Mouse (Mus musculus) ovary, postnatal 10 days (tissue): ENCODE measurements around the gene 1110032A03Rik.
A peak's percentile ranks its signal among the peaks of the same experiment; 100 is the strongest.

Experiments used
- DNase-seq: peaks from one replicate; pipeline ENCODE4 v3.0.0; 2022; ENCODE audit warnings: low spot score

Gene 1110032A03Rik

DNA sequence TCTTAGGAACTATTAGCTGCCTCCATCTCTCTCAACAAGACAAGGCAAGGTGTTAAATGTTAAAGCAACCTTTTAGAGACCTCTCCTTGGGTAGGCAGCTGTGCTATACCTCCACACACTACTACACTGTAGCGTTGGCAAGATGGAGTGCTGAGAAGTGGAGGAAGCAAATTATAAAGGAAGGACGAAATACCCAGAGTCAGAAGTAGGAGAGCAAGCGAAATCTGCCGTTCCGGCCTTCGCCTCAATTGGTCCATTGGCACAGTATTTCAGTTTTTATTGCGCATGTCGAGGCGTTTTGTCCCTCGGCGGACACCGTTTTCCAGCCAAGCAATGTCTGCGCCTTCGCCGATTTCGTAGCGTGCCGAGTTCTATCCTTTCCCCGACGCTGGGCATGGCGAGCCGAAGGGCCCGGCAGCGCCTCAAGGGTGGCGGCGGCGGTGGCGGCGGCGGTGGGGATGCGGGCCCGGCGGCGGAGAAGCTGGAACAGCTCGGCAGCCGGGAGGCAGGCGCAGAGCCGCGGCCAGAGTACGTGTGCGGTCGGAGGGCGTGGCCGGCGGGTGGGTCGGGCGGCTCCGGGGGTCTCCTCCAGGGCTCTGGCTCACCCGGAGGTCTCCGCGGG is at the start of gene 1110032A03Rik, which contains the start of gene Alg9:
1110032A03Rik (minus strand) TSS at position 530 of the 622 bp plus-strand sequence.
Alg9 (plus strand) TSS at position 29 of the 622 bp plus-strand sequence.
- DNase-seq, result peak; percentile 93

GRCm38 (mm10) chr9:50823779-50824453 is 48.6 kb upstream of the 1110032A03Rik start:
- DNase-seq, result no peak

DNA sequence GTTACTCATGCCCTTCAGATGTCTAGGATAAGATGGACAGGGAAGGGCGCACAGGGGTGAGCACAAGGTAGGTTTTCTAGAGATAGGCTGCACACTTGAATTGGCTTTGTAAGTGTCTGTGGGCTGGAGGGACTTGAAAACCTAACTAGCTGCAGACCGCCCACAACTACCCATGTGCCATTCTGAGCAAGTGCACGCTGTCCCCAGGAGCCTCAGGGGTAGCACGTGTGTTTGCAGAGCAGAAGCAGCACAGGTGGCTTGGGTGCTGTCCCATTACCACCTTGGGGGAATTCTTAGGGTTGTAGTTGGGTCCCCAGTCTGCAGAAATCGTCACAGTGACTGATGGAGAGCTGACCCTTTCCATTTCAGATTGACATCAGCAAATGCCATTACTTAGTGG is 46.9 kb upstream of the 1110032A03Rik start:
- DNase-seq, result no peak

DNA sequence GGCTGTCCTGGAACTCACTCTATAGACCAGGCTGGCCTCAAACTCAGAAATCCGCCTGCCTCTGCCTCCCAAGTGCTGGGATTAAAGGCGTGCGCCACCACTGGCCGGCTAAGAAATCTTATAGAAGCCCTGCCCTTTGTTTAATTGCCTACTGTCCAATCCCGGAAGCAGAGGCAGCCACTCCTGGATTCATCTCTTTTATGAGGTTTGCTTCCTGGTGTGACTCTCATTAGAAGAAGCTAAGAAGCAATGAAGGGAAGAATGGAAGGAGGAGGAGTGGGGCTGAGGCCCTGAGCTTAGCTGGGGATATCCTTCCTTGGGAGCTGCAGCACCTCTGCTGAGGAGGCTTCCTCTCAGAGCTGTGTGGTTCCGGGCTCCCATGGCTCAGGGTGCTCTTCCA is 46.3 kb upstream of the 1110032A03Rik start:
- DNase-seq, result no peak

GRCm38 (mm10) chr9:50819716-50820115 is 44.4 kb upstream of the 1110032A03Rik start:
- DNase-seq, result no peak

GRCm38 (mm10) chr9:50818050-50818449 is 42.7 kb upstream of the 1110032A03Rik start:
- no peak for DNase-seq

GRCm38 (mm10) chr9:50816512-50816911 is 41.2 kb upstream of the 1110032A03Rik start:
- DNase-seq, result no peak

DNA sequence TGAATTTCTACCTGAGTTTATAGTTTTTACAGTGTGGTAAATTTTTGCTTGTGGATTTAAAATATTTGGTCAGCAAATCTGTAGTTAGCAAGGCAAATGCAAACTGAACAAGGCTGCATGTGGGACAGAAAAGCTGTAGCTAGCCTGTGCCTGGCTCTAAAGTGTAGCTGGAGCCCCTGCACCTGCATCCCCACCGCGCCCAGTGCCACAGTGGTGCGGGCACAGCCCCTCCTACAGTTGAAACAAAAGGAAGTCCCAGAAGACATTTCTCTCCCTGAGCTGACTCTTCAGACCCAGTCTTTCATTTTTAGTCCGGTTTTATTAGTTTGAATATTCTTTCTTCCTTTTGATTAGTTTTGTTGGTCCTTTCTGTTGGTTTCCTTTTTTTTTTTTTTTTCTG is 40.3 kb upstream of the 1110032A03Rik start:
- DNase-seq, result no peak

GRCm38 (mm10) chr9:50813796-50814195 is 38.5 kb upstream of the 1110032A03Rik start:
- no peak for DNase-seq

GRCm38 (mm10) chr9:50811746-50812145 is 36.4 kb upstream of the 1110032A03Rik start:
- no peak for DNase-seq

GRCm38 (mm10) chr9:50811187-50811586 is 35.9 kb upstream of the 1110032A03Rik start:
- DNase-seq, result no peak

DNA sequence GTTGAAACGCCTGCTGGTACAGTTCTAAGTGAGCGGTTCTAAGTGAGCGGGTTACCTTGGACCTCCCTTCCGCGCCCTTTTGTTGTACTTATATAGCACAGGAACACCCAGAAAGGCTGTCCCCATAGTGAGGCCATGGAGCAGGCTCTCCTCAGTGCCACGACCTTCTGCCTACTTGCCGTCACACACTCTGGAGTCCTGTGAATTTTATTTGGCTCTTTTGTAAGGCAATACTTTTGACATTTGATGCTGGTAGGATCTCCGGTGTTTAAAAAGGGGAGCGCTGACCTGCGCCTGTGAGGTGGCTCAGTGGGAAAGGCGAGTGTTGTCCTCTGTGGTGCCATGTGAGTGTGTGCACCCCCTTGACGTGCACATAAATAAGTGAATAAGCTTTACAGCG is 33.8 kb upstream of the 1110032A03Rik start:
- no peak for DNase-seq

- DNase-seq, result no peak
Observed at GRCm38 (mm10) chr9:50808471-50808870, 33.2 kb upstream of the 1110032A03Rik start.

DNA sequence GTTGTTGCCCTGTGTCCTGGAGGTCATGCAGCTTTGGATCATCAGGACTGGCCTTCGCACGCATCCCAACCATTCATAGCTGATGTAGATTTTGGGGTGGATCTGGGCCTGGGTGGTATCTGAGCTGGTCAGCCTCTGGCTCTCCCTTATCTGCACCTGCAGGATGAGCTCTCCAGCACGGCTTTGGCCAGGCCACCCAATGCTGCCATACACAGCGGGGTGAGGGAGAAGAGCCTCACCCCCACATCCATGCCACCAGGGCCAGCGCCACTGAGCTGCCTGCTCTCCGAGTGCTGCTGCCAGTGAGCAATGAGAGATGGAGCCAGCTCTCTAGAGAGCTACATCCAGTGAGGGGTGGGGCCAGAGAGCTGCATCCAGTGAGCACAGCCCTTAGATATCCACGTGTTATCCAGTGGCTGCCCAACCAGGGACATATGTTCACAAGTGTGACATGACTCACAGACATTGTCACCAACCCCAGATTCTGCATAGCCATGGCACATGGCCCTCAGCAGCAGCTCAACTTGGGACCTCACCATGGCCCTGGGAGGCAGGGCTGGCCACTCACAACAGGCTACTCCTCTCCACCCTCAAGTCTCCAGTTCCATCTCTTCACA is 27.8 kb upstream of the 1110032A03Rik start:
- no peak for DNase-seq

DNA sequence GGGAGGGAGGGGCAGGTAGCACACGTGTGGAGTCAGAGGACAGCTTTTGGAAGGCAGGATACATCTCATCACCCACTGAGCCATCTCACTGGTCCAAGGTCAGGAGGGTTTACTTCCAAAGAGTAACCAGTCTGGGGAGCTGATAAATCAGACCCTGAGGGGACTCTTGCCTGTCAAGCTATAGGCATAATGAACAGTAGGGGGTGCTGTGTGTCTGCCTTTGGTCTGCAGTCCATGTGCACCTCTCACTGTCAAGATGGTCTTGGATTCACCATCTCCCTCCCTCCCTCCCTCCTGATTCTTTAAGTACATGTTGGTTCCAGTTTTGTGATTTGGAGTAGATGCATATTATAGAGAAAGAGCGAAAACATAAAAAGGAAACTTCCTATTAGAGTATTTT is 25.7 kb upstream of the 1110032A03Rik start:
- no peak for DNase-seq

DNA sequence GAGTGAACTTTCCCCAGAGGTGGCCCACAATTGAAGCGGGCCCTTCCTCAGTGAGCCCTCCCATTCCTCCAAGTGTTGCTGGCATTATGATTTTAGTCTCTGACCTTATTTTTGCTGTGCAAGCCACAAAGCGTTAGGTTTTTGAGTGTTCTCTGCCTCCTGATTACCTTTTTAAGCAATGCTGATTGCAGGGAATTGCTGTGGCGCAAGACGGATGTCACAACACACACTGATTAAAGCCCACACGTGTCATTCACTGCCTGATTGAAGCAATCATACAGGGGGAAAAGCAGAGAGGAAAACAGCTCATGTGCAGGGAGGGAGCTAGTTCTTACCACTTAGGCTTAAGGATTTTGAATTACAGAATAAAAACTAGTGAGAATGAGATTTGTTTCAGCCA is 23.0 kb upstream of the 1110032A03Rik start:
- DNase-seq, result no peak

GRCm38 (mm10) chr9:50797641-50798040 is 22.3 kb upstream of the 1110032A03Rik start:
- DNase-seq, result no peak

DNA sequence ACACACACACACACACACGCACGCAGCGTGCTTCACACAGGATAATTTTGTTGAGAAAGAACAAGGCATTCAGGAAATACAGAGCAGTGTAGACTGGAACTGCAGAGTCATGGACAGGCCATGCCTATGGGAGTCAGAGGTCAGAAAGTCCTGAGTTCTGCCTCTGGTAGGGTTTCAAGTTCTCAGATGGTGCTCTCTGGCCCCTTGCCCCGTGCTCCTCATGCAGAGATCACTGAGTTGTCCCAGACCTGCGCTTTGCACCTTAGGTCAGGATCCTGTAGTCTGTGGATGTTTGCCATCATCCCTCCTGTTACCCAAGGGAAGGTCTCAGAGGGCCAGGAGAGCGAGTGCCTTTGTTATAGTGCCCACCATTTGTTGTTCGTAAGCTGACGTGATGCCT is 21.5 kb upstream of the 1110032A03Rik start:
- DNase-seq, result no peak

DNA sequence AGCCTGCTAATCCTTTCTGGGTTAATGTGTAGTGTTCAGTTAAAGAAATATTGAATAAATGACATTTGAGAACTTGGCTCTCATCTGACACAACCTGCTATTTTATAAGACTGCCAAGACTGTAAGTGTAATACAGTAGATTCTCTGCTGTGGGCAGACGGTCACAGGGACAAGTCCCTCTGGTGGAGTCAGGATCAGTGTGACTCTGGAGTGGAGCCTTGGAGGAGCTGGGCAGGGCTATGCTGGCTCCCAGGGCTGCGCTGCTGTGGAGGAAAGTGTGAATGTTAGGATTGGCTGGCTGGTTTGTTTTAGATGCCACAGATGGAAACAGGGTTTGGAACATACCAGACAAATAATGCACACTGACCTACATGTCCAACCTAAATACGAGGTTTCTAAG is 19.9 kb upstream of the 1110032A03Rik start:
- no peak for DNase-seq

- DNase-seq, result no peak
Observed at GRCm38 (mm10) chr9:50782155-50782554, 6.8 kb upstream of the 1110032A03Rik start.

- DNase-seq, result no peak
Observed at GRCm38 (mm10) chr9:50776162-50776760, 941 bp upstream of the 1110032A03Rik start.

DNA sequence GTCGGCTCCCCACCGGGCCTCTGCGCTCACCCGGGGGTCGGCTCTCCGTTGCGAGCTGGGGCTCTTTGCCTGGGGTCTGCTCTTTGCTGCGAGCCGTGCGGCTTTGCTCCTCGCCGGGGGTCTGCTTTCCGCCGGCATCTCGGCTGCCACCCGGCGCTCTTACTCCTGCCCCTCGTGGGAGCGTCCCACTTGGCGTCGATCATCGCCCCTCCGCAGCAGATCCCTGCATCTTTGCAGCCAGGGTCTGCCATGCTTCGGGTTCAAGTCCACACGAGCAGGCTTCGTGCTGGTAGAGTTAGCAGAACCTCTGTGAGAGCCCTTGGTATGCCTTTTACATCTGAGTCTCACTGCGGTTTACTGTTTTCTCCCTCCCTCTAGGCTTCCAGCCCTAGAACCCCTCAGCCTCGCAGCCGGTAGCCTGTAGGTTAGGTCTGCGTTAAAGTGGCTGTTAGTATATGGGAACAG is 374 bp upstream of the 1110032A03Rik start:
- no peak for DNase-seq

DNA sequence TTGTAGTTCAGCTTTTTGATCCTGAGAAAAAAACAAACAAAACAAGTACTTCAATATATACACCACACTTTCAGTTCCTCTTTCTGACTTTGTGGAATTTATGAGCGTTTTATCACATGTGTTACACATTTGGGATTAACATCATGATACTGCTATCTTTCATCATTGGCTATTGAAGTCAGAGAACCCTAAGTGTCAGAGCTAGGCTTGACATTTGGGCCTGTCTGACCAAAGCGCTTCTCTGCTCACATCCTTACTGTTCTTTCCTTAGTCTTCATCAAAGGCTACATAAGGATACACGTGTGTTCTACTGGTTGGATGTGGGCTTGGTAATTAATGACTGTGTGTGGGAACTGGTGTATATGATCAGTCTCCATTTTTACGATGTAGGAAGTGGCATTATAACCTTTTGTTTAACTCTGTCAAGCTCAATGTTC is 1.3 kb downstream of the 1110032A03Rik start:
- DNase-seq, result no peak
